In genomic region chr9:69477195-69477823, GRCm38 (mm10) we compare ENCODE assay signal across 9 mouse cellular contexts. TPM values are rescaled to one million over a fixed set of nuclear protein-coding genes. Genes with fewer than 3 reads are reported as not detected.
DNase-seq lines count a peak whose midpoint lies in the region; ATAC-seq and TF ChIP-seq lines count a peak whose summit lies in the region.
"Had no signal": no experiment of that assay in that cellular context is flagged by ENCODE, and none has a peak within 500 bp of the region (broad histone marks: within the 10 kb centered on the region; RNA-seq: fewer than 3 reads in every experiment).

No protein-coding gene starts in this region.

- H3K9ac ChIP-seq in forebrain, embryonic 11.5 days (ENCODE audit: low read length), result no peak overlapping the region
- H3K9ac ChIP-seq in heart, adult 2 months (ENCODE audit: low read depth, low read length), result no peak overlapping the region
- H3K9ac ChIP-seq in kidney, embryonic 16.5 days (replicated peaks; ENCODE audit: low read length), result peak overlapping the region; percentile 36; the same call in 1 of the 2 replicates

- peak; percentile 59; the same call in 1 of the 2 replicates for TF ChIP-seq POLR2A in heart, adult 2 months (IDR thresholded peaks at IDR 0.05; ENCODE audit: insufficient read depth, low read depth, low read length)

- no peak for DNase-seq in forebrain, embryonic 10.5 days (ENCODE audit: extremely low spot score, low spot score)
- no peak for DNase-seq in forebrain, embryonic 11.5 days (ENCODE audit: low spot score)
- DNase-seq in Muller cell, postnatal 12 days (ENCODE audit: inconsistent ontology term), result peak; percentile 34
- peak; percentile 51 to 66 for DNase-seq in heart, adult 2 months
- no peak for DNase-seq in urinary bladder, postnatal 36 days (ENCODE audit: low spot score in 2 of 2)
- no peak for DNase-seq in spleen, postnatal 10 days (ENCODE audit: low spot score in 2 of 2)
- DNase-seq in thymus, postnatal 36 days, result no peak
- DNase-seq: lung, postnatal 14 days had no signal

- ATAC-seq in forebrain, embryonic 11.5 days (replicated peaks; ENCODE audit: low FRiP score), result no peak
- ATAC-seq in kidney, embryonic 16.5 days (ENCODE audit: low FRiP score, low TSS enrichment), result no peak

- no peaks in the 10 kb centered on the region for H3K9me3 ChIP-seq in forebrain, embryonic 10.5 days
- H3K9me3 ChIP-seq in forebrain, embryonic 11.5 days (ENCODE audit: control insufficient read depth, low read length), result no peaks in the 10 kb centered on the region
- no peaks in the 10 kb centered on the region for H3K9me3 ChIP-seq in kidney, embryonic 16.5 days (ENCODE audit: low read length)

- H3K36me3 ChIP-seq in forebrain, embryonic 10.5 days (replicated peaks), result no peaks in the 10 kb centered on the region
- no peaks in the 10 kb centered on the region for H3K36me3 ChIP-seq in forebrain, embryonic 11.5 days (ENCODE audit: control insufficient read depth, insufficient read depth, low read length)
- peaks cover 23% of the 10 kb centered on the region for H3K36me3 ChIP-seq in heart, adult 2 months (ENCODE audit: control insufficient read depth, insufficient read depth, low read length)
- H3K36me3 ChIP-seq in kidney, embryonic 16.5 days (ENCODE audit: insufficient read depth, low read length), result peaks cover 26% of the 10 kb centered on the region

- no peak overlapping the region for H3K4me3 ChIP-seq in forebrain, embryonic 10.5 days
- no peak overlapping the region for H3K4me3 ChIP-seq in forebrain, embryonic 11.5 days (ENCODE audit: low read depth, low read length)
- H3K4me3 ChIP-seq in heart, adult 2 months, result no peak overlapping the region
- no peak overlapping the region for H3K4me3 ChIP-seq in kidney, embryonic 16.5 days (ENCODE audit: low read length)

- intact Hi-C loops in heart, adult 2 months (cut with DNase I), result loop anchor here (1.0 to 5.0 kb wide), 2 partner anchors 21 to 35 kb away; no protein-coding TSS in a partner anchor

- H3K4me1 ChIP-seq in forebrain, embryonic 10.5 days, result peaks cover 9% of the 10 kb centered on the region; the same call in 1 of the 2 replicates
- no peaks in the 10 kb centered on the region for H3K4me1 ChIP-seq in forebrain, embryonic 11.5 days (replicated peaks; ENCODE audit: control insufficient read depth, insufficient read depth, low read length)
- peaks cover 33% of the 10 kb centered on the region for H3K4me1 ChIP-seq in heart, adult 2 months (ENCODE audit: control insufficient read depth, insufficient read depth, low read length)
- peaks cover 45% of the 10 kb centered on the region for H3K4me1 ChIP-seq in kidney, embryonic 16.5 days (ENCODE audit: insufficient read depth, low read length)

- no peak overlapping the region for H3K4me2 ChIP-seq in forebrain, embryonic 11.5 days (ENCODE audit: low read depth, low read length, severe bottlenecking)
- H3K4me2 ChIP-seq in kidney, embryonic 16.5 days (replicated peaks; ENCODE audit: low read depth, low read length), result no peak overlapping the region

- 82% methylated on average over 14 of the region's 14 CpGs for WGBS in forebrain, embryonic 10.5 days
- WGBS in forebrain, embryonic 11.5 days, result 80% methylated on average over 14 of the region's 14 CpGs
- 15% methylated on average over 14 of the region's 14 CpGs for WGBS in heart, adult 2 months
- WGBS in kidney, embryonic 16.5 days, result 34% methylated on average over 14 of the region's 14 CpGs

- no peaks in the 10 kb centered on the region for H3K79me2 ChIP-seq in heart, adult 2 months (replicated peaks; ENCODE audit: control insufficient read depth, insufficient read depth, low read length)

- H3K27me3 ChIP-seq in forebrain, embryonic 10.5 days (ENCODE audit: poor library complexity, severe bottlenecking), result peaks cover 4% of the 10 kb centered on the region; the same call in 1 of the 2 replicates
- H3K27me3 ChIP-seq in forebrain, embryonic 11.5 days (ENCODE audit: control insufficient read depth, insufficient read depth, low read length), result no peaks in the 10 kb centered on the region
- no peaks in the 10 kb centered on the region for H3K27me3 ChIP-seq in heart, adult 2 months (ENCODE audit: control insufficient read depth, insufficient read depth, low read length)
- H3K27me3 ChIP-seq in kidney, embryonic 16.5 days (ENCODE audit: insufficient read depth, low read length), result no peaks in the 10 kb centered on the region

- 0 out of 2 replicates have a peak overlapping the region, but pooled peaks have one; percentile 20 for H3K27ac ChIP-seq in forebrain, embryonic 10.5 days
- no peak overlapping the region for H3K27ac ChIP-seq in forebrain, embryonic 11.5 days (ENCODE audit: low read depth, low read length)
- H3K27ac ChIP-seq in heart, adult 2 months, result peak overlapping the region; percentile 56
- peak overlapping the region; percentile 61 for H3K27ac ChIP-seq in kidney, embryonic 16.5 days (ENCODE audit: low read length)

- peak; percentile 53; the same call in 1 of the 2 replicates for TF ChIP-seq EP300 in heart, adult 2 months (IDR thresholded peaks at IDR 0.05; ENCODE audit: insufficient read depth, low read depth, low read length)

- TF ChIP-seq CTCF in heart, adult 2 months (IDR thresholded peaks at IDR 0.05), result no peak

RNA-seq across cellular contexts. Expression of gene Anxa2, which starts 23.9 kb away (rescaled TPM):
- polyA plus RNA-seq in forebrain, embryonic 10.5 days (2016; fragmentation: Nextera tagmentation; extraction: Ambion mirVana), result 91.9 and 100 TPM in 2 replicates
- polyA plus RNA-seq in forebrain, embryonic 11.5 days (2014; fragmentation: Nextera tagmentation; extraction: Ambion mirVana), result 154 and 183 TPM in 2 replicates
- 10 to 100 TPM; 59.7 to 72.5 TPM for total RNA-seq in heart, adult 2 months (2021)
- 97.4 and 123 TPM in 2 replicates for polyA plus RNA-seq in heart, adult 2 months (2012; rRNA removed)
- 669 and 753 TPM in 2 replicates for polyA plus RNA-seq in kidney, embryonic 16.5 days (2015; fragmentation: Nextera tagmentation; extraction: Ambion mirVana)

Comparison
In these comparisons a context has a peak if more than half of its experiments do, and no peak if none do; other contexts are left out.
1. DNase-seq: peak in Muller cell, postnatal 12 days (single experiment) and heart, adult 2 months (2 of 2); none in forebrain, embryonic 10.5 days (single experiment), forebrain, embryonic 11.5 days (single experiment), urinary bladder, postnatal 36 days (0 of 2), spleen, postnatal 10 days (0 of 2) and thymus, postnatal 36 days (0 of 2).